Mouse (Mus musculus): ENCODE data around the gene Psmc3.

DNA sequence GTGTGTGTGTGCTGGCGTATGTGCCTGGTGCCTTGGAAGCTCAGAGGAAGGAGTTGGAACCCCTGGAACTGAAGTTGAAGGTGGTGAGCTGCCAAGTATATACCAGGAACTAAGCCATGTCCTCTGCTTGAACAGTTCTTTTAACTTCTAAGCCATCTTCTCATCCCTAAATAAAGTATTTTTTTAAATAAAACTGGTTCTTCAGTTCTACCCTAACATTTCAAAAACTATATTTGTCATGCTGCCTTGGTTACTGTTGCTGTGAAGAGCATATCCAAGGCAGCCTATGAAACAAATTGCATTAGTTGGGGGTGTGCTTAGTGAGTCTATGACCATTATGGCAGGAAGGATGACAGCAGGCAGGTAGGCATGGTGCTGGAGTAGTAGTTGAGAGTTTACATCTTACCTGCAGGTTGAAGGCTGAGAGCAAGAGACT lies 28.7 kb upstream of the Psmc3 start:
- TF ChIP-seq POLR2A (IDR thresholded peaks at IDR 0.05; ENCODE audit: extremely low read depth, insufficient read depth, low read length) (no peak), CTCF (IDR thresholded peaks at IDR 0.05; ENCODE audit: low read depth, low read length) (no peak)

Data from liver, adult 2 months (tissue).